Mouse (Mus musculus) embryo, embryonic 10.5 days (tissue): ENCODE data around the gene Wdtc1.

ENCODE experiments used
- DNase-seq: peaks from one replicate; pipeline ENCODE4 v3.0.0-alpha.2; 2015; ENCODE audit warnings: low spot score

Gene Wdtc1

GRCm38 (mm10) chr4:133375812-133376577 lies 22.7 kb upstream of the Wdtc1 start:
- no peak for DNase-seq

GRCm38 (mm10) chr4:133374011-133374410 lies 20.7 kb upstream of the Wdtc1 start:
- no peak for DNase-seq

DNA sequence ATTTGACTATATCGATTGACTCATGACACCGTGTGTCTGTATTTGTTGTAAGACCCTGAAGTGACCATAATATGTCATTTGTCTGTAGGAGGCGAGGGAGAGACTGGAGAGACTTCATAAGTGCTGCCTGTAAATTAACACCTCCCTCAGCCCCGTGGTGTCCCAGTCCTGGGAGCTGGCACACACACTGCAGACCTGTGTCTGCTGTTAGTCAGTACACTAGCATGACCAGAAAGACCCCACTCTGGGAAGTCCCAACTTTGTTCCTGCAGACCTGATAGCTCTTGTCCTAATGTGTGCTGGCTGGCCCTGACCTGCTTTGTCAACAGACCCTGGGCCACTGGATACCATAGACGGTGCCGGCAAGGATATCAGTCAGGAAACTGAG lies 19.0 kb upstream of the Wdtc1 start:
- no peak for DNase-seq

DNA sequence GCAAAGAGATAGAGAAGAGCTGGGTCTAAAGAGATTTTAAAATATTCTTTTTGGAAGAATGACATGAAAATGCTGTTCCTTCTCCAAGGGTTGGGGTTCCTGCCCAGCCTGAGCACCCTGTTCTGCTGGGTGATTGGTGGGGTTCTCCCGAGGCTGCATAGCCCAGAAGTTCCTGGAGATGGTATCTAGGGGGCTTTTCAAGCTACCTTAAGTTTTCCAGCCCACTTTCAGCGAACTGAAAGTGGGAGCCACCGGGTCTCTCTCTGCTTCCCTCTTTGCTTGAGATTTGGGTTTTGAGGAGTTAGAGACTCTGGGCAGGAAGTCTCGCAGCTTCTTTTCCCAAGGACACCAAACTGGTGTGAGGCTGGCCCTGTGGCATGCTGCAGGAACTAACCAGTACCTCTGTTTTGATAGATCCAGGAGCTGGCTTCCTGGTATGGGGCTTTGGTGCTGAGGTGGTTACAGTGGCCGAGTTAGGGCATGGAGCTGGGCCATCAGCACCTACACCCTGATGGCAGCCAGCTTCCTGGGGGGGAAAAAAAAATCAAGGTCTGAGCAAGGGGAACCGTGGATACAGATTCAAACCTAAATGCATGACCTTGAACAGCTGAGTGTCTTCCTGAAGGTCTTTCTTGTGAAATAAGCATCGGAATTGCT lies 18.5 kb upstream of the Wdtc1 start:
- no peak for DNase-seq

DNA sequence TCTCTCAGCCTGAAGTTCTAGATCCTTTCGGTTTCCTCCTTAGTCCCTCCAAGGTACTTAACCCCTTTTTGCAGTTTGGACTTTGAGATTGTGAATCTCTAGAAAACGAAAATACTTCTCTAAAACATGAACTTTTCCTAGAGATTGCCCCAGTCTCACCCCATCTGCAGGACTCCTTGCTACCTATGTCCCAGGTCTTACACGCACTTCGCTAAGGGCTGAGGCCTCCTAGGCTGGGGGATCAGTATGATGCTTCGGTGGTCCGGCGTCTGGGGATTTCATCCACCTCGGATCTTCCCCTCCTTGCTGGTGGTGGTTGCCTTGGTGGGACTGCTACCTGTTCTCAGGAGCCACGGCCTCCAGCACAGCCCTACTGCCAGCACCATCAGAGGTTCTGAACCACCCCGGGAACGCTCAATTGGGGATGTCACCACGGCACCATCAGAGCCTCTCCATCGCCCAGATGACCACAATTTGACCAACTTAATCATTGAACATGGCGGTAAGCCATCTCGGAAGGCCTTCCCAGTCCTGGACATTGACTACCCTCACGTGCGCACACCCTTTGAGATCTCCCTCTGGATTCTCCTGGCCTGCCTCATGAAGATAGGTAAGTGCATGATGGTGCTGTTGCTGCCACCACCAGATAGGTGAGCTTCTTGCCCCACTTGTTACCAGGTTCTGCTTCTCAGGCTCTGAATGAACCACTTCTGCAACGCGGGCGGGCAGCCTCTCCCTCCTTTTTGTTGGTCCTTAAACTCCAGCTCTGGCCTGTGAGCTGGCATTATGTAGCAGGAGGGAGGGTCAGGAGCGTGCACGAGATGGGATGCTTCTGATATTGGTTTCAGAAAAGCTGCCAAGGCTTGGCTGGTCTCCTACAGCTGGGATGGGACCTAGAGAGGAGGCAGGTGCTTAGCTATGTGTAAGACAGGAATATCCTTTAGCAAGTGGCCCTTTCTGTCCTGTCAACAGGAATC lies 17.3 kb upstream of the Wdtc1 start:
- no peak for DNase-seq

GRCm38 (mm10) chr4:133369553-133370297 lies 16.4 kb upstream of the Wdtc1 start, which contains the start of gene Slc9a1:
Gene Slc9a1 (plus strand): TSS chr4:133369706.
- peak; percentile 93 for DNase-seq

DNA sequence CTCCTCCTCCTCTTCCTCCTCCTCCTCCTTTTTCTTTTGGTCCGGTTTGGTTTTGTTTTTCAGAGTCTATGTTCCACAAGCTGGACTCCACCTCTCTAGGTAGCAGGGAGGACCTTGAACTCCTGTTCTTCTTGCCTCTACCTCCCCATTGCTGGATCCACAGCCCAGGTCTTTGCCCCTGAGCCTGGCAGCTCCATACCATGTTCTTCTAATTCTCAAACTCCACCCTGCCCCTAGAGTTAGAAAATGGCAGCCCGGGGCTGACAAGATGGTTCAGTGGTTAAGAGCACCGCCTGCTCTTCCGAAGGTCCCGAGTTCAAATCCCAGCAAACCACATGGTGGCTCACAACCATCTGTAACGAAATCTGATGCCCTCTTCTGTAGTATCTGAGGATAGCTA lies 1.4 kb upstream of the Wdtc1 start:
- no peak for DNase-seq

GRCm38 (mm10) chr4:133352797-133353196 lies 484 bp downstream of the Wdtc1 start:
- no peak for DNase-seq

DNA sequence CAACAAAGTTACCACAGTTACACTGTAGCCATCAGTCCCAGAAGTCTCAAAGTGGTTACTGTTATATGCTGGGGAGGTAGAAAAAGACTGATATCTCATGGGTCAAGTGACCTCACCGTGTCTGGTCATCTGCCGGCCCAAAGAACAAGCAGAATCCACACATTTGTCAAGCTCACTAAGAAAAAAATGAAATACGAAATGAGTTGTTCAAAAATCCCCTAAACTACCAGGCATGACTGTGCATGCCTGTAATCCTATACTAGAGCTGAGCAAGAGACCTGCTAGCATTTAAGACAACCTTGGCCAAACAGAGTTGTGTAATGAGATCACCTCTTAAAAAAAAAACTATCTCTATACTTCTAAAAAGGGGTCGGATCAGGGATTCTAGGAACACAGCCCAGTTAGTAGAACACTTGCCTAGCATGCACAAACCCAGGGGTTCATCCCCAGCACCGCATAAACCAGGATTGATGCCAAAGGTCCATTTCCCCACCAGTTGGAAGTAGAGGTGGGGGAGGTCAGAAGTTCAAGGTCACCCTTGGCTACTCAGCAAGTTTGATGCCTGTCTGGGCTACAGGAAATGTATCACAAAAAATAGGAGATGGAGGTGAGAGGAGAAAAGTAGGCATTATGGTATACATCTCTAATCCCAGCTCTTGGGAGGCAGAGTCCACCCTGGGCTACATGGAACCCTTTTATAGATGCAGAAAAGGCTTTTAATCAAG lies 5.1 kb downstream of the Wdtc1 start:
- no peak for DNase-seq

GRCm38 (mm10) chr4:133347624-133348023 lies 5.7 kb downstream of the Wdtc1 start:
- DNase-seq: no peak

DNA sequence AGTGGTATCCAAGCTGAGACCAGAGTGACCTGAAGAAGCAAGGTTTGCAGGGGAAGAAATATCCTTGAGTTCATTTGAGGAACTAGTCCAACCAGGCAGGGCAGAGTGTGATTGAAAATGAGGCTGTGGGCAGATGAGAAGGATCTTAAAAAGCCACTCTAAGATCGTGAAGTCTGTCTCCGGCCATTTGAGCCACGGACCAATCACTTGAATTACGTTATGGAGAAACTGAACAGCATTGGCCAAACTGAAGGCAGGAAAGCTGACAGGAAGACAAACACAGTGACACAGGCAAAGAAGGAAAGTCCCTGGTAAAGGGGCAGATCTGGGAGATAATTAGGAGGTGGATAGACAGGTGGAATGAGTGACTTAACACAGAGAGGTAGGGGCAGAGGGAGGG lies 6.7 kb downstream of the Wdtc1 start:
- DNase-seq: no peak

DNA sequence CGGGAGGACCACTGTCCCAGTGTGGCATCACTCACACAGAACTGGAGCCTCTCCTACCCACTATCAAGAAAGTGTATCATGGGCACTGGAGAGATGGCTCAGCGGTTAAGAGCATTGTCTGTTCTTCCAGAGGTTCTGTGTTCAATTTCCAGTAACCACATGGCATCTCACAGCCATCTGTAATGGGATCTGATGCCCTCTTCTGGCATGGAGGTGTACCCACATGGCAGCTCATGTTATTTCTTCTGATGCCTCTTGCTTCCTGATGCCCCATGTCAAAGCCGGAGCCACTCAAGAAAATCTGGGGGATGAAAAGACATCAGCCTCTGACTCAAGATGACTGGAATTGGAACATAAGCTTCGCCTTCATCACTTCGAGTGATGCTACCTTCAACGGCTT lies 7.6 kb downstream of the Wdtc1 start:
- DNase-seq: no peak

- DNase-seq: peak; percentile 64
These were observed 9.2 kb downstream of the Wdtc1 start for GRCm38 (mm10) chr4:133344112-133344511.

DNA sequence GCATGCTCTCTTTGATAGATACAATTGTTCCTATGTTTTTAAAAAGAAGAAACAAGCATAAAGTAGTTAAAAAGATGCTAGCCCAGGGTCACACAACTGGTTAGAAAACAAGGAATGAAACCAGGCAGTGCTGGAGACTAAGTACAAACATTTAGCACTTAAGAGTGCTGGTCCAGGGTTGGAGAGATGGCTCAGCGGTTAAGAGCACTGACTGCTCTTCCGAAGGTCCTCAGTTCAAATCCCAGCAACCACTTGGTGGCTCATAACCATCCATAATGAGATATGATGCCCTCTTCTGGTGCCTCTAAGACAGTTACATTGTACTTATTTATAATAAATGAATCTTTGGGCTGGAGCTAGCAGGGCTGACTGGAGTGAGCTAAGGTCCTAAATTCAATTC lies 13.1 kb downstream of the Wdtc1 start:
- no peak for DNase-seq

DNA sequence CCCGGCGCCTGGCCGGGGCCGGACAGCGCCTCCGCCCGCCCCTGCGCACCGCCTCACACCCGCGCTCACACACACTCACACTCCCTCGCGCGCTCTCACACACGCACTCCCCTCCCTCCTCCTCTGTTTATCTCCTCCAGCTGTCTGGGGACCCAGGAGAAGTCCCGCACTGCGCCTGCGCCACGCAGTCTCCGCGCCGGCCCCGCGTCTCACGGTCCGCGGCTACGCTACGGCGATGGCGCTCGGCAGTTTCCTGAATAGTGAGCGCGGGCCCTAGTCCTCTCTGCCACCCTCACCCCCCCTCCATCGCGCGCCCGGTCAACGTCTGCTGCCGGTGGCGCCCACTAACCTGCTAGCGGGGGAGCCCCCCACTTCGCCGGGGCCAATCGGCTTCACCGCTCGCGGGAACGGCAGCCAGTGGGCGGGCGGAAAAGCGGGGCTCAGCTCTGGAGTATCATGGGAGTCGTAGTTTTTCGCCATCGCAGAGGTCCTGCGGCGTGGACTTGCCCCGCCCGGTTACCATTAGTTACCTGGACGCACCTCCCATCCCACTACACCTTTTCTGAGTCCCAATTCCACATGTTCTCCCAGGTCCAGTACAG lies 14.0 kb downstream of the Wdtc1 start:
- DNase-seq: peak; percentile 94

GRCm38 (mm10) chr4:133338521-133339095 lies 14.7 kb downstream of the Wdtc1 start:
- peak; percentile 54 for DNase-seq

GRCm38 (mm10) chr4:133337833-133338520 lies 15.3 kb downstream of the Wdtc1 start:
- DNase-seq: peak; percentile 23

- no peak for DNase-seq
These were observed 20.0 kb downstream of the Wdtc1 start for GRCm38 (mm10) chr4:133333306-133333705.

GRCm38 (mm10) chr4:133330296-133330695 lies 23.0 kb downstream of the Wdtc1 start:
- DNase-seq: no peak

- DNase-seq: no peak
These were observed 25.2 kb downstream of the Wdtc1 start for GRCm38 (mm10) chr4:133328129-133328528.
